Mouse (Mus musculus) cerebellum, postnatal 36 days (tissue): ENCODE measurements around the gene Fam240b.
"Not testable (repeated sequence)": the region's sequence is repeated elsewhere in the genome, so short reads cannot be mapped to it uniquely, and the experiment has no call there.

ENCODE experiments used
- DNase-seq, 2 experiments: peaks; one replicate each; pipeline ENCODE4 v3.0.0; 2021 to 2022; ENCODE audit warnings: mixed read lengths in 2 of 2

Gene Fam240b

GRCm38 (mm10) chr13:64497692-64498091 lies at the start of gene Fam240b:
TSS of gene Fam240b (minus strand) at chr13:64497792.
- no peak for DNase-seq

GRCm38 (mm10) chr13:64530139-64530538 lies 32.5 kb upstream of the Fam240b start:
- no peak for DNase-seq

- DNase-seq, result peak; percentile 6 to 9
These were observed 29.1 kb upstream of the Fam240b start for GRCm38 (mm10) chr13:64526515-64527285.

GRCm38 (mm10) chr13:64514247-64514646 lies 16.7 kb upstream of the Fam240b start:
- DNase-seq, result no peak

- no peak for DNase-seq
These were observed 14.0 kb upstream of the Fam240b start for GRCm38 (mm10) chr13:64511616-64512015.

- no peak for DNase-seq
These were observed 9.8 kb upstream of the Fam240b start for GRCm38 (mm10) chr13:64507361-64507760.

GRCm38 (mm10) chr13:64502833-64503232 lies 5.2 kb upstream of the Fam240b start:
- DNase-seq, result no peak

GRCm38 (mm10) chr13:64493586-64493985 lies 4.0 kb downstream of the Fam240b start:
- DNase-seq, result no peak

- DNase-seq, result no peak
These were observed 7.7 kb downstream of the Fam240b start for GRCm38 (mm10) chr13:64489886-64490285.

GRCm38 (mm10) chr13:64479960-64480359 lies 17.6 kb downstream of the Fam240b start:
- no peak for DNase-seq

GRCm38 (mm10) chr13:64477968-64478367 lies 19.6 kb downstream of the Fam240b start:
- DNase-seq, result no peak

GRCm38 (mm10) chr13:64467886-64468285 lies 29.7 kb downstream of the Fam240b start:
- no peak for DNase-seq

- DNase-seq, result peak; percentile 52 to 56
These were observed 32.4 kb downstream of the Fam240b start for GRCm38 (mm10) chr13:64465166-64465565.

- DNase-seq, result no peak
These were observed 35.0 kb downstream of the Fam240b start for GRCm38 (mm10) chr13:64462581-64462980.

- peak; percentile 36 to 41 for DNase-seq
These were observed 39.4 kb downstream of the Fam240b start for GRCm38 (mm10) chr13:64458181-64458580.

- DNase-seq, result not testable (repeated sequence)
These were observed 40.2 kb downstream of the Fam240b start for GRCm38 (mm10) chr13:64457225-64457978.

GRCm38 (mm10) chr13:64450001-64450794 lies 47.4 kb downstream of the Fam240b start:
- no peak for DNase-seq

- no peak for DNase-seq
These were observed 48.9 kb downstream of the Fam240b start for GRCm38 (mm10) chr13:64448729-64449128.

GRCm38 (mm10) chr13:64447947-64448346 lies 49.6 kb downstream of the Fam240b start:
- peak in 1 of 2 experiments; percentile 29 for DNase-seq

- DNase-seq, result no peak
These were observed 52.2 kb downstream of the Fam240b start for GRCm38 (mm10) chr13:64445254-64445920.

GRCm38 (mm10) chr13:64443263-64443894 lies 54.2 kb downstream of the Fam240b start:
- DNase-seq, result peak; percentile 61 to 76

GRCm38 (mm10) chr13:64440592-64440991 lies 57.0 kb downstream of the Fam240b start:
- no peak for DNase-seq
